Mouse (Mus musculus): Measurements from ENCODE around the gene Hnrnpab. TPM values are rescaled to one million over a fixed set of nuclear protein-coding genes. Genes with fewer than 3 reads are reported as not detected.

Hnrnpab gene
- polyA plus RNA-seq, 1 experiment from 2014 or later: 204 TPM

- H3K36me3 ChIP-seq (ENCODE audit: control insufficient read depth, insufficient read depth, low read length): no peaks in the 10 kb centered on the region; the same call in 1 of the 2 replicates
- ATAC-seq (ENCODE audit: low FRiP score, low TSS enrichment) (peak; percentile 25), DNase-seq (ENCODE audit: low spot score) (no peak)
- H3K27me3 ChIP-seq (ENCODE audit: control insufficient read depth, insufficient read depth, low read length): no peaks in the 10 kb centered on the region
- peaks cover 3% of the 10 kb centered on the region; the same call in 1 of the 2 replicates for H3K4me1 ChIP-seq (replicated peaks; ENCODE audit: control insufficient read depth, insufficient read depth)
- peak overlapping the region; percentile 66 for H3K4me3 ChIP-seq (ENCODE audit: low read depth, low read length)
- H3K4me2 ChIP-seq (replicated peaks; ENCODE audit: low read depth): peak overlapping the region; percentile 97
- WGBS: 1% methylated on average over 24 of the region's 30 CpGs
- no peaks in the 10 kb centered on the region for H3K9me3 ChIP-seq (ENCODE audit: control insufficient read depth, low read length)
- H3K27ac ChIP-seq (replicated peaks): peak overlapping the region; percentile 86
- peak overlapping the region; percentile 76 for H3K9ac ChIP-seq (ENCODE audit: low read length)
- peak; percentile 5; the same call in 1 of the 2 replicates for TF ChIP-seq CTCF (IDR thresholded peaks at IDR 0.05; ENCODE audit: low read depth)
- no peak for TF ChIP-seq EP300 (optimal IDR thresholded peaks at IDR 0.05)
Measured at GRCm38 (mm10) chr11:51650261-51650660, 43.6 kb upstream of the Hnrnpab start.

DNA sequence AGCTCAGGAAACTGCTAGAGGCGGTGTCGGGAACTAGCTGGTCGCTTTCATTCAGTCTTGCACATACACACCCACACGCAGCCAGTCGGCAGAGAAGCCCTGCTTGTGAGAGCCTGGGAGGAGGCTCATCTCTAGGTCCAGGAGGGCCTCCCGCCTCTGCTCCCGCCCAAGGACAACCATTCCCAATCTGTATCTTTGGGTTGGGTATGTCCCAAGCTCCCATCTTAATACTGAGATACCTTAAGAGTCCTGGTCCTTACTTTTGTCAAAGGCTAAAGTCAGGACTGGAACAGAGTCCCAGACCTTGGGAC lies 43.2 kb upstream of the Hnrnpab start:
- Histone ChIP-seq H3K36me3 (ENCODE audit: control insufficient read depth, insufficient read depth, low read length) (no peaks in the 10 kb centered on the region; the same call in 1 of the 2 replicates), H3K9me3 (ENCODE audit: control insufficient read depth, low read length) (no peaks in the 10 kb centered on the region), H3K4me2 (replicated peaks; ENCODE audit: low read depth) (peak overlapping the region; percentile 97), H3K27me3 (ENCODE audit: control insufficient read depth, insufficient read depth, low read length) (no peaks in the 10 kb centered on the region), H3K27ac (replicated peaks) (peak overlapping the region; percentile 86), H3K4me3 (ENCODE audit: low read depth, low read length) (peak overlapping the region; percentile 66), H3K9ac (ENCODE audit: low read length) (peak overlapping the region; percentile 76), H3K4me1 (replicated peaks; ENCODE audit: control insufficient read depth, insufficient read depth) (peaks cover 3% of the 10 kb centered on the region; the same call in 1 of the 2 replicates)
- ATAC-seq (ENCODE audit: low FRiP score, low TSS enrichment): no peak
- 6% methylated on average over 7 of the region's 7 CpGs for WGBS
- peak; percentile 47 for DNase-seq (ENCODE audit: low spot score)
- no peak for TF ChIP-seq EP300 (optimal IDR thresholded peaks at IDR 0.05)
- no peak for TF ChIP-seq CTCF (IDR thresholded peaks at IDR 0.05; ENCODE audit: low read depth)

GRCm38 (mm10) chr11:51649111-51649888 lies 42.7 kb upstream of the Hnrnpab start:
- Histone ChIP-seq H3K9me3 (ENCODE audit: control insufficient read depth, low read length) (no peaks in the 10 kb centered on the region), H3K27ac (replicated peaks) (peak overlapping the region; percentile 86), H3K4me1 (replicated peaks; ENCODE audit: control insufficient read depth, insufficient read depth) (peaks cover 3% of the 10 kb centered on the region; the same call in 1 of the 2 replicates), H3K9ac (ENCODE audit: low read length) (peak overlapping the region; percentile 76), H3K4me2 (replicated peaks; ENCODE audit: low read depth) (peak overlapping the region; percentile 97), H3K36me3 (ENCODE audit: control insufficient read depth, insufficient read depth, low read length) (no peaks in the 10 kb centered on the region; the same call in 1 of the 2 replicates), H3K27me3 (ENCODE audit: control insufficient read depth, insufficient read depth, low read length) (no peaks in the 10 kb centered on the region), H3K4me3 (ENCODE audit: low read depth, low read length) (peak overlapping the region; percentile 66)
- ATAC-seq (ENCODE audit: low FRiP score, low TSS enrichment) (no peak), DNase-seq (ENCODE audit: low spot score) (no peak)
- 43% methylated on average over 11 of the region's 11 CpGs for WGBS
- no peak for TF ChIP-seq EP300 (optimal IDR thresholded peaks at IDR 0.05)
- TF ChIP-seq CTCF (IDR thresholded peaks at IDR 0.05; ENCODE audit: low read depth): no peak

GRCm38 (mm10) chr11:51648566-51648965 lies 41.9 kb upstream of the Hnrnpab start:
- Histone ChIP-seq H3K4me1 (replicated peaks; ENCODE audit: control insufficient read depth, insufficient read depth) (peaks cover 3% of the 10 kb centered on the region; the same call in 1 of the 2 replicates), H3K27me3 (ENCODE audit: control insufficient read depth, insufficient read depth, low read length) (no peaks in the 10 kb centered on the region), H3K27ac (replicated peaks) (0 out of 2 replicates have a peak overlapping the region, but pooled peaks have one; percentile 18), H3K4me3 (ENCODE audit: low read depth, low read length) (no peak overlapping the region), H3K9ac (ENCODE audit: low read length) (0 out of 2 replicates have a peak overlapping the region, but pooled peaks have one; percentile 27), H3K4me2 (replicated peaks; ENCODE audit: low read depth) (peak overlapping the region; percentile 97; the same call in 1 of the 2 replicates), H3K36me3 (ENCODE audit: control insufficient read depth, insufficient read depth, low read length) (no peaks in the 10 kb centered on the region; the same call in 1 of the 2 replicates), H3K9me3 (ENCODE audit: control insufficient read depth, low read length) (no peaks in the 10 kb centered on the region)
- TF ChIP-seq EP300 (optimal IDR thresholded peaks at IDR 0.05) (no peak), CTCF (IDR thresholded peaks at IDR 0.05; ENCODE audit: low read depth) (no peak)
- 24% methylated on average over 3 of the region's 3 CpGs for WGBS
- ATAC-seq (ENCODE audit: low FRiP score, low TSS enrichment) (no peak), DNase-seq (ENCODE audit: low spot score) (no peak)

DNA sequence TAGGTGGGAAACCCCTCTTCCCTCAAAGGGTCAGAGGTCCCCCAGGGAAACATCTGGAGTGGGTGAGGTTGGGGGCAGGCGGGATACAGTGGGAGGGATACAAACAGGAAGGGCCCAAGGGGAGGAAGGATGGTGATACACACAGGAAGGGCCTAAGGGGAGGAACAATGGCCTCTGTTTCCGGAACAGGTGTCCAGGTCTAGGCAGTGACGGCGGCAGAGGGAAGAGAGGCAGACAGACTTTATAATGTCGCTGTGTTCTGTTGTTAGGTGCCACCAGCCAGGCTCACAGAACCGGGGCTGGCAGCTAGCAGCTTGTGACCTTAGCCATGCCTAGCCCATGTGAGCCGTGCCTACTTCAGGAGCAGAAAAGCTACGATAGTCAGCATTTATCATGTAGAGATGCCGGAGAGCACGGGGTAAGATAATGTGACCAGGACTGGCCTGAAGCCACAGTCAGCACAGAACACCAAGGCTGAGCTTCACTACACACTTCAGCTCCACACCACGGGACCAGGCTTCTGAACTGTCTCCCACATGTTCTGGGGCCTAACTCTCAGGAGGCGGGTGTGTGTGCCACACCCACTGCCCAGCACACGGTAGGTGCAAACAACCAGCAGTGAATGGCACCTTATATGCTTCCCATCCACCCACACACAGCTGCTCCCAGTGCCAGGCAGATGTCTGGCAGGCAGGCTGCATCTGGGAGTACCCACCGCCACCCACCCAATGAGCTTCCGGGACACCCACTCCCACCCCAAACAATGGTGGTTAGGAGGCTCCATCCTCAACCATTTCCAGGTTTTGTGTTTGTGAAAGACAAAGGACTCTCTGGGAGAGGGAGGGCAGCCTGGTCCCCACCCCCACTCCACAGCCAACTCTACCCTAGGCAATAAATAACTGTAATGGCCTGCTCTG lies 40.4 kb upstream of the Hnrnpab start:
- Histone ChIP-seq H3K9me3 (ENCODE audit: control insufficient read depth, low read length) (no peaks in the 10 kb centered on the region), H3K4me1 (replicated peaks; ENCODE audit: control insufficient read depth, insufficient read depth) (peaks cover 3% of the 10 kb centered on the region; the same call in 1 of the 2 replicates), H3K27ac (replicated peaks) (peak overlapping the region; percentile 63), H3K4me3 (ENCODE audit: low read depth, low read length) (no peak overlapping the region), H3K9ac (ENCODE audit: low read length) (no peak overlapping the region), H3K27me3 (ENCODE audit: control insufficient read depth, insufficient read depth, low read length) (no peaks in the 10 kb centered on the region), H3K4me2 (replicated peaks; ENCODE audit: low read depth) (peak overlapping the region; percentile 11; the same call in 1 of the 2 replicates), H3K36me3 (ENCODE audit: control insufficient read depth, insufficient read depth, low read length) (no peaks in the 10 kb centered on the region; the same call in 1 of the 2 replicates)
- TF ChIP-seq CTCF (IDR thresholded peaks at IDR 0.05; ENCODE audit: low read depth) (no peak), EP300 (optimal IDR thresholded peaks at IDR 0.05) (no peak)
- WGBS: 65% methylated on average over 15 of the region's 15 CpGs
- DNase-seq (ENCODE audit: low spot score) (peak; percentile 49), ATAC-seq (ENCODE audit: low FRiP score, low TSS enrichment) (0 out of 2 replicates have a peak, but pooled peaks have one; percentile 18)

Measured in stomach, postnatal 0 days (tissue).